Mouse (Mus musculus) liver, postnatal 0 days (tissue): ENCODE results near the gene Ccdc7a.
A peak's percentile ranks its signal among the peaks of the same experiment; 100 is the strongest.

Source experiments
- CTCF ChIP-seq: sonication (generic); IDR thresholded peaks from 2 replicates; pipeline ENCODE4 v1.5.1; 2016; ENCODE audit warnings: antibody characterized with exemption, low read depth
- EP300 ChIP-seq: IDR thresholded peaks from 2 replicates; pipeline ENCODE4 v1.6.1; 2016; ENCODE audit warnings: antibody characterized with exemption, low read depth, mild to moderate bottlenecking

- TF ChIP-seq CTCF (no peak), EP300 (peak; percentile 98)
Observed at GRCm38 (mm10) chr8:128688679-128689078, 376.6 kb downstream of the Ccdc7a start.
